Mouse (Mus musculus) mouse embryonic stem cell (cell line): Measurements from ENCODE around the gene Aldh1l1.

Experiments used
- in situ Hi-C, 2 experiments: fragments of 300-500 bp; cut with MboI; formaldehyde crosslinking; loops; 1 replicate in 1 of 2; 3 replicates in 1 of 2; pipeline ENCODE4 v1.14.3; 2019 to 2020; ENCODE audit warnings: low sequenced_read_pairs in 2 of 2, low pct_unique_long_range_greater_than_20kb in 1 of 2, mixed read lengths in 1 of 2; ENCODE audit not compliant: unreplicated experiment in 1 of 2

Aldh1l1 gene

GRCm38 (mm10) chr6:90486176-90486921, at the start of gene Aldh1l1:
Gene Aldh1l1 (plus strand): TSS chr6:90486427.
- in situ Hi-C loops: no loop called here

- in situ Hi-C loops: loop anchor here in 1 of 2 experiments (25.0 kb wide), 1 partner anchor 100 kb away; no protein-coding TSS in a partner anchor
Observed at GRCm38 (mm10) chr6:90437041-90437440, 49.2 kb upstream of the Aldh1l1 start.

- in situ Hi-C loops: loop anchor here in 1 of 2 experiments (25.0 kb wide), 1 partner anchor 90 kb away; no protein-coding TSS in a partner anchor
Observed at GRCm38 (mm10) chr6:90446883-90447282, 39.3 kb upstream of the Aldh1l1 start.

- in situ Hi-C loops: no loop called here
Observed at GRCm38 (mm10) chr6:90450179-90450578, 36.0 kb upstream of the Aldh1l1 start.

GRCm38 (mm10) chr6:90450697-90451096, 35.5 kb upstream of the Aldh1l1 start:
- in situ Hi-C loops: no loop called here

GRCm38 (mm10) chr6:90451512-90451911, 34.7 kb upstream of the Aldh1l1 start:
- in situ Hi-C loops: no loop called here

- in situ Hi-C loops: no loop called here
Observed at GRCm38 (mm10) chr6:90452603-90453002, 33.6 kb upstream of the Aldh1l1 start.

- in situ Hi-C loops: no loop called here
Observed at GRCm38 (mm10) chr6:90453751-90454150, 32.5 kb upstream of the Aldh1l1 start.

GRCm38 (mm10) chr6:90457421-90457820, 28.8 kb upstream of the Aldh1l1 start:
- in situ Hi-C loops: no loop called here

GRCm38 (mm10) chr6:90461181-90461580, 25.0 kb upstream of the Aldh1l1 start:
- in situ Hi-C loops: no loop called here

GRCm38 (mm10) chr6:90461771-90462170, 24.5 kb upstream of the Aldh1l1 start:
- in situ Hi-C loops: no loop called here

GRCm38 (mm10) chr6:90462181-90462706, 24.0 kb upstream of the Aldh1l1 start, which contains the start of gene Klf15:
Gene Klf15 (plus strand): TSS chr6:90462576.
- in situ Hi-C loops: no loop called here

GRCm38 (mm10) chr6:90462841-90463227, 23.4 kb upstream of the Aldh1l1 start:
- in situ Hi-C loops: no loop called here

- in situ Hi-C loops: no loop called here
Observed at GRCm38 (mm10) chr6:90463228-90463862, 22.9 kb upstream of the Aldh1l1 start.

GRCm38 (mm10) chr6:90463890-90464421, 22.3 kb upstream of the Aldh1l1 start:
- in situ Hi-C loops: no loop called here

- in situ Hi-C loops: no loop called here
Observed at GRCm38 (mm10) chr6:90465028-90465640, 21.1 kb upstream of the Aldh1l1 start.

- in situ Hi-C loops: no loop called here
Observed at GRCm38 (mm10) chr6:90466079-90466478, 20.1 kb upstream of the Aldh1l1 start.

- in situ Hi-C loops: no loop called here
Observed at GRCm38 (mm10) chr6:90466847-90467410, 19.3 kb upstream of the Aldh1l1 start.

- in situ Hi-C loops: no loop called here
Observed at GRCm38 (mm10) chr6:90468216-90468615, 18.0 kb upstream of the Aldh1l1 start.
